Mouse (Mus musculus) midbrain, embryonic 10.5 days (tissue): Measurements from ENCODE around the gene Kif3b. TPM values are rescaled to one million over a fixed set of nuclear protein-coding genes. Genes with fewer than 3 reads are reported as not detected.
"Not testable (repeated sequence)": the region's sequence is repeated elsewhere in the genome, so short reads cannot be mapped to it uniquely, and the experiment has no call there.

Experiments
- DNase-seq: peaks from one replicate; pipeline ENCODE4 v3.0.0-alpha.2; 2017; ENCODE audit warnings: low spot score
- H3K27ac ChIP-seq: fragments of 300-500 bp; sonication (generic); replicated peaks from 2 replicates; pipeline ENCODE4 v1.5.1; 2016; ENCODE audit warnings: mild to moderate bottlenecking
- H3K27me3 ChIP-seq: fragments of 300-500 bp; sonication (generic); 2 replicates; pipeline ENCODE4 v1.6.1; 2016; ENCODE audit warnings: low read depth, mild to moderate bottlenecking; ENCODE audit not compliant: poor library complexity, severe bottlenecking
- H3K36me3 ChIP-seq: fragments of 300-500 bp; sonication (generic); 2 replicates; pipeline ENCODE4 v1.6.1; 2016; ENCODE audit warnings: mild to moderate bottlenecking, moderate library complexity
- H3K4me1 ChIP-seq: fragments of 300-500 bp; sonication (generic); 2 replicates; pipeline ENCODE4 v1.6.1; 2016
- H3K4me3 ChIP-seq: fragments of 300-500 bp; sonication (generic); 2 replicates; pipeline ENCODE4 v1.5.1; 2016; ENCODE audit warnings: mild to moderate bottlenecking, moderate library complexity
- H3K9me3 ChIP-seq: fragments of 300-500 bp; sonication (generic); replicated peaks from 2 replicates; pipeline ENCODE4 v1.6.1; 2016; ENCODE audit warnings: mild to moderate bottlenecking
- WGBS: fragments of 180-500 bp; shearing (Covaris S2); methylation state at CpG from one replicate; pipeline ENCODE4 v1.1.7; 2016; 5-methylcytosine and 5-hydroxymethylcytosine counted together
- polyA plus RNA-seq: library from polyadenylated mRNA; unstranded; fragments of >200 nt; fragmentation: Nextera tagmentation; extraction: Ambion mirVana; gene quantifications from 2 replicates; pipeline ENCODE4 v1.2.1, GENCODE M21; 2016

The Kif3b gene
- polyA plus RNA-seq, 1 experiment from 2014 or later = 7.0 TPM

- Histone ChIP-seq H3K4me3 (no peak overlapping the region), H3K27me3 (no peaks in the 10 kb centered on the region), H3K36me3 (peaks cover 96% of the 10 kb centered on the region), H3K4me1 (peaks cover 14% of the 10 kb centered on the region), H3K27ac (no peak overlapping the region), H3K9me3 (no peaks in the 10 kb centered on the region)
- 91% methylated on average over 2 of the region's 2 CpGs for WGBS
- DNase-seq = no peak
Observed at GRCm38 (mm10) chr2:153354648-153355047, 63.4 kb downstream of the Kif3b start.

- peaks cover 99% of the 10 kb centered on the region for H3K36me3 ChIP-seq
- H3K4me1 ChIP-seq = no peaks in the 10 kb centered on the region
- WGBS = 95% methylated on average over 4 of the region's 4 CpGs
- no peak overlapping the region for H3K4me3 ChIP-seq
- H3K27ac ChIP-seq = no peak overlapping the region
- H3K27me3 ChIP-seq = no peaks in the 10 kb centered on the region
- no peak for DNase-seq
- no peaks in the 10 kb centered on the region for H3K9me3 ChIP-seq
Observed at GRCm38 (mm10) chr2:153356784-153357183, 65.6 kb downstream of the Kif3b start.

GRCm38 (mm10) chr2:153361101-153361710 lies 70.0 kb downstream of the Kif3b start:
- Histone ChIP-seq H3K4me3 (no peak overlapping the region), H3K36me3 (peaks cover 96% of the 10 kb centered on the region), H3K27ac (no peak overlapping the region), H3K27me3 (no peaks in the 10 kb centered on the region), H3K9me3 (no peaks in the 10 kb centered on the region), H3K4me1 (no peaks in the 10 kb centered on the region)
- DNase-seq = no peak
- WGBS = 96% methylated on average over 1 of the region's 1 CpGs

- not testable (repeated sequence) for DNase-seq, H3K27ac ChIP-seq, H3K9me3 ChIP-seq, H3K27me3 ChIP-seq, H3K4me1 ChIP-seq, H3K4me3 ChIP-seq
- WGBS = 95% methylated on average over 14 of the region's 14 CpGs
- H3K36me3 ChIP-seq = peaks cover 96% of the 10 kb centered on the region
Observed at GRCm38 (mm10) chr2:153364531-153364930, 73.3 kb downstream of the Kif3b start.

- DNase-seq = no peak
- Histone ChIP-seq H3K27me3 (no peaks in the 10 kb centered on the region), H3K4me1 (no peaks in the 10 kb centered on the region), H3K27ac (no peak overlapping the region), H3K4me3 (no peak overlapping the region), H3K9me3 (no peaks in the 10 kb centered on the region), H3K36me3 (peaks cover 73% of the 10 kb centered on the region)
Observed at GRCm38 (mm10) chr2:153370871-153371270, 79.7 kb downstream of the Kif3b start.

GRCm38 (mm10) chr2:153375380-153375779 lies 84.2 kb downstream of the Kif3b start:
- Histone ChIP-seq H3K27me3 (no peaks in the 10 kb centered on the region), H3K9me3 (no peaks in the 10 kb centered on the region), H3K36me3 (peaks cover 70% of the 10 kb centered on the region), H3K27ac (no peak overlapping the region), H3K4me1 (no peaks in the 10 kb centered on the region), H3K4me3 (no peak overlapping the region)
- DNase-seq = no peak
- WGBS = 93% methylated on average over 2 of the region's 2 CpGs

GRCm38 (mm10) chr2:153380479-153380878 lies 89.3 kb downstream of the Kif3b start:
- peaks cover 91% of the 10 kb centered on the region for H3K36me3 ChIP-seq
- H3K4me1 ChIP-seq = no peaks in the 10 kb centered on the region
- 91% methylated on average over 1 of the region's 1 CpGs for WGBS
- no peak overlapping the region for H3K4me3 ChIP-seq
- no peak overlapping the region for H3K27ac ChIP-seq
- H3K9me3 ChIP-seq = no peaks in the 10 kb centered on the region
- H3K27me3 ChIP-seq = no peaks in the 10 kb centered on the region
- DNase-seq = no peak

Other genes starting within 250 kb of the Kif3b start
- gene Ccm2l, start 225.5 kb upstream of the Kif3b start, polyA plus RNA-seq = 1.1 and 1.2 TPM in 2 replicates
- 2.1 and 2.2 TPM in 2 replicates for gene Hck, start 182.9 kb upstream of the Kif3b start, polyA plus RNA-seq
- gene Tm9sf4, start 130.1 kb upstream of the Kif3b start, polyA plus RNA-seq = 82.5 and 82.8 TPM in 2 replicates
- gene Tspyl3, start 66.0 kb upstream of the Kif3b start, polyA plus RNA-seq = 7.3 and 8.1 TPM in 2 replicates
- gene Plagl2, start 50.0 kb upstream of the Kif3b start, polyA plus RNA-seq = 29.1 and 29.4 TPM in 2 replicates
- 5.9 and 6.3 TPM in 2 replicates for gene Pofut1, start 49.9 kb upstream of the Kif3b start, polyA plus RNA-seq
- gene Asxl1, start 54.4 kb downstream of the Kif3b start, polyA plus RNA-seq = 11.8 and 12.3 TPM in 2 replicates
- not detected in 2 replicates for gene 4930404H24Rik, start 201.4 kb downstream of the Kif3b start, polyA plus RNA-seq
- gene Nol4l, start 238.6 kb downstream of the Kif3b start, polyA plus RNA-seq = 12.8 and 16.8 TPM in 2 replicates